Mouse (Mus musculus): ENCODE results near the gene Rars2. TPM values are rescaled to one million over a fixed set of nuclear protein-coding genes. Genes with fewer than 3 reads are reported as not detected.

The Rars2 gene
- polyA plus RNA-seq (2014; fragmentation: Illumina TruSeq; extraction: RNeasy Lipid Tissue Mini Kit (QIAGEN cat#74804); ENCODE audit: low read depth, low replicate concordance) = 63.9 TPM

GRCm38 (mm10) chr4:34614630-34615094, at the start of gene Rars2, which contains the start of gene Orc3:
Gene Rars2 (plus strand): TSS chr4:34614957.
Gene Orc3 (minus strand): TSS chr4:34614944.

GRCm38 (mm10) chr4:34686874-34687567, 72.3 kb downstream of the Rars2 start, which contains the start of gene Slc35a1:
Gene Slc35a1 (minus strand): TSS chr4:34687438.

Other genes starting within 250 kb of the Rars2 start
- gene Akirin2, start 64.0 kb upstream of the Rars2 start, polyA plus RNA-seq (2014; fragmentation: Illumina TruSeq; extraction: RNeasy Lipid Tissue Mini Kit (QIAGEN cat#74804); ENCODE audit: low read depth, low replicate concordance) = 225 TPM
- 143 TPM for gene Orc3, start within 50 bp of the Rars2 start, polyA plus RNA-seq (2014; fragmentation: Illumina TruSeq; extraction: RNeasy Lipid Tissue Mini Kit (QIAGEN cat#74804); ENCODE audit: low read depth, low replicate concordance)
- gene Slc35a1, start 72.5 kb downstream of the Rars2 start, polyA plus RNA-seq (2014; fragmentation: Illumina TruSeq; extraction: RNeasy Lipid Tissue Mini Kit (QIAGEN cat#74804); ENCODE audit: low read depth, low replicate concordance) = 115 TPM
- gene Cfap206, start 115.2 kb downstream of the Rars2 start, polyA plus RNA-seq (2014; fragmentation: Illumina TruSeq; extraction: RNeasy Lipid Tissue Mini Kit (QIAGEN cat#74804); ENCODE audit: low read depth, low replicate concordance) = not detected
- gene Gm136, start 141.3 kb downstream of the Rars2 start, polyA plus RNA-seq (2014; fragmentation: Illumina TruSeq; extraction: RNeasy Lipid Tissue Mini Kit (QIAGEN cat#74804); ENCODE audit: low read depth, low replicate concordance) = not detected
- 96.7 TPM for gene Smim8, start 163.5 kb downstream of the Rars2 start, polyA plus RNA-seq (2014; fragmentation: Illumina TruSeq; extraction: RNeasy Lipid Tissue Mini Kit (QIAGEN cat#74804); ENCODE audit: low read depth, low replicate concordance)

Data from adrenal gland, adult 10 weeks (tissue).